ENCODE assay signal across 12 mouse cellular contexts in the genomic region with DNA sequence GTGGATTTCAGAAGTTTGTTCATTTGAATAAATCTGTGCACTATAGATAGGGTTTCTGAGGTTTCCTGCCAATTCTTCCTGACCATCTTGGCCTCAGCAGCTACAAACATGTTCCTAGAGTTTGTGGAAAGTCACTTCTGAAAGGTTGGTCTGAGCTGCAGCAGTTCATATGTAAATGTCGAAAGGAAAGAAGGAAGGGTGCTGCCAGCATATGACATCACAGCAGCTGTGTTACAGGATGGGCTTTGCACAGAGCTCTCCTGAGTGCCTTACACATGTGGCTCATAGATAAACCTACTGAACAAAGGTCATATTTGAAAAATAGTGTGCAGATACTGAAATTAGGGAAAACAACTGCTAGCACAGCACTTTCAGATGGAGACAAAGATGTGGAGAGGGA.
A peak's percentile ranks its signal among the peaks of the same experiment; 100 is the strongest.
DNase-seq lines count a peak whose midpoint lies in the region; ATAC-seq and TF ChIP-seq lines count a peak whose summit lies in the region.
"Had no signal": no experiment of that assay in that cellular context is flagged by ENCODE, and none has a peak within 500 bp of the region (broad histone marks: within the 10 kb centered on the region; RNA-seq: fewer than 3 reads in every experiment).

No protein-coding gene starts in this region.

- no peak for TF ChIP-seq CTCF in liver, adult 2 months (IDR thresholded peaks at IDR 0.05; ENCODE audit: low read depth, low read length)

- no peaks in the 10 kb centered on the region for H3K79me2 ChIP-seq in liver, adult 2 months (ENCODE audit: control insufficient read depth, insufficient read depth, low read length)

- no peaks in the 10 kb centered on the region for H3K36me3 ChIP-seq in liver, adult 2 months (ENCODE audit: control insufficient read depth, insufficient read depth, low read length)
- H3K36me3 ChIP-seq in liver, embryonic 11.5 days (ENCODE audit: control insufficient read depth, insufficient read depth, low read length): no peaks in the 10 kb centered on the region
- H3K36me3 ChIP-seq in ES-E14 (ENCODE audit: control insufficient read depth, insufficient read depth, low read length, poor library complexity, severe bottlenecking): no peaks in the 10 kb centered on the region
- H3K36me3 ChIP-seq in embryonic facial prominence, embryonic 15.5 days: no peaks in the 10 kb centered on the region
- no peaks in the 10 kb centered on the region for H3K36me3 ChIP-seq in kidney, embryonic 16.5 days (ENCODE audit: insufficient read depth, low read length)

- no peak overlapping the region for H3K9ac ChIP-seq in liver, adult 2 months (ENCODE audit: low read depth, low read length)
- no peak overlapping the region for H3K9ac ChIP-seq in liver, embryonic 11.5 days (ENCODE audit: low read depth, low read length)
- H3K9ac ChIP-seq in ES-E14 (ENCODE audit: insufficient read depth, low read depth, low read length, poor library complexity, severe bottlenecking): no peak overlapping the region
- H3K9ac ChIP-seq in embryonic facial prominence, embryonic 15.5 days: no peak overlapping the region
- H3K9ac ChIP-seq in kidney, embryonic 16.5 days (replicated peaks; ENCODE audit: low read length): no peak overlapping the region
- H3K9ac ChIP-seq: hindbrain, embryonic 14.5 days had no signal

- ATAC-seq in liver, embryonic 11.5 days (replicated peaks; ENCODE audit: low FRiP score): no peak
- no peak for ATAC-seq in embryonic facial prominence, embryonic 15.5 days (ENCODE audit: insufficient number of reproducible peaks, low FRiP score, low TSS enrichment, low read depth)
- no peak for ATAC-seq in kidney, embryonic 16.5 days (ENCODE audit: low FRiP score, low TSS enrichment)
- ATAC-seq: activated CD4-positive, CD25-positive, alpha-beta regulatory T cell, adult 4 months had no signal

- H3K4me3 ChIP-seq in liver, adult 2 months (ENCODE audit: insufficient read depth, low read depth, low read length): no peak overlapping the region
- no peak overlapping the region for H3K4me3 ChIP-seq in liver, embryonic 11.5 days (ENCODE audit: low read depth, low read length)
- H3K4me3 ChIP-seq in ES-E14 (ENCODE audit: insufficient read depth in 1 of 2, low read depth in 1 of 2, low read length in 2 of 2, poor library complexity in 1 of 2, severe bottlenecking in 1 of 2): no peak overlapping the region
- H3K4me3 ChIP-seq in embryonic facial prominence, embryonic 15.5 days (replicated peaks): no peak overlapping the region
- no peak overlapping the region for H3K4me3 ChIP-seq in kidney, embryonic 16.5 days (ENCODE audit: low read length)

- no peaks in the 10 kb centered on the region for H3K27me3 ChIP-seq in liver, adult 2 months (ENCODE audit: control insufficient read depth, insufficient read depth, low read length)
- no peaks in the 10 kb centered on the region for H3K27me3 ChIP-seq in liver, embryonic 11.5 days (replicated peaks; ENCODE audit: control insufficient read depth, insufficient read depth, low read length)
- no peaks in the 10 kb centered on the region for H3K27me3 ChIP-seq in embryonic facial prominence, embryonic 15.5 days
- no peaks in the 10 kb centered on the region for H3K27me3 ChIP-seq in kidney, embryonic 16.5 days (ENCODE audit: insufficient read depth, low read length)

- H3K4me1 ChIP-seq in liver, adult 2 months (ENCODE audit: control insufficient read depth, insufficient read depth, low read length): peaks cover 8% of the 10 kb centered on the region; the same call in 1 of the 2 replicates
- no peaks in the 10 kb centered on the region for H3K4me1 ChIP-seq in liver, embryonic 11.5 days (replicated peaks; ENCODE audit: control insufficient read depth, insufficient read depth, low read length)
- H3K4me1 ChIP-seq in ES-E14 (ENCODE audit: control insufficient read depth in 2 of 2, insufficient read depth in 2 of 2, low read length in 2 of 2, poor library complexity in 1 of 2): peaks cover 2% of the 10 kb centered on the region in 2 experiments; a peak in 2 of 4 replicates
- H3K4me1 ChIP-seq in embryonic facial prominence, embryonic 15.5 days: no peaks in the 10 kb centered on the region
- H3K4me1 ChIP-seq in kidney, embryonic 16.5 days (ENCODE audit: insufficient read depth, low read length): no peaks in the 10 kb centered on the region

- H3K27ac ChIP-seq in liver, adult 2 months (replicated peaks; ENCODE audit: insufficient read depth, low read depth, low read length): no peak overlapping the region
- no peak overlapping the region for H3K27ac ChIP-seq in liver, embryonic 11.5 days (ENCODE audit: low read depth, low read length)
- H3K27ac ChIP-seq in ES-E14 (ENCODE audit: insufficient read depth, low read depth, low read length, poor library complexity, severe bottlenecking): no peak overlapping the region
- peak overlapping the region; percentile 25; the same call in 1 of the 2 replicates for H3K27ac ChIP-seq in embryonic facial prominence, embryonic 15.5 days (replicated peaks)
- no peak overlapping the region for H3K27ac ChIP-seq in kidney, embryonic 16.5 days (ENCODE audit: low read length)
- H3K27ac ChIP-seq: hindbrain, embryonic 14.5 days had no signal

- H3K9me3 ChIP-seq in liver, embryonic 11.5 days (ENCODE audit: control insufficient read depth, low read length): no peaks in the 10 kb centered on the region
- H3K9me3 ChIP-seq in ES-E14 (ENCODE audit: control insufficient read depth, insufficient read depth, low read depth, low read length): no peaks in the 10 kb centered on the region
- no peaks in the 10 kb centered on the region for H3K9me3 ChIP-seq in embryonic facial prominence, embryonic 15.5 days (replicated peaks)
- H3K9me3 ChIP-seq in kidney, embryonic 16.5 days (ENCODE audit: low read length): no peaks in the 10 kb centered on the region

- in situ Hi-C loops in ES-E14 (cut with MboI; ENCODE audit: low sequenced_read_pairs in 2 of 2, unreplicated experiment in 2 of 2): no loop called here

- peak; percentile 51 for DNase-seq in liver, adult 2 months (ENCODE audit: extremely low read depth, low read depth, low spot score)
- no peak for DNase-seq in liver, embryonic 11.5 days (ENCODE audit: low spot score)
- DNase-seq in ES-E14 (ENCODE audit: low read depth, low spot score): peak; percentile 15
- peak; percentile 26 for DNase-seq in induced T-regulatory cell, adult 2 months (ENCODE audit: low read depth)
- DNase-seq in ovary, adult 18-20 months (ENCODE audit: low spot score): no peak
- no peak for DNase-seq in left cerebral cortex, adult 9 months (ENCODE audit: low spot score in 2 of 2)
- DNase-seq: cerebellum, adult 11 months; layer of hippocampus, postnatal 36 days had no signal

- no peak for TF ChIP-seq POLR2A in liver, adult 2 months (IDR thresholded peaks at IDR 0.05; ENCODE audit: extremely low read depth, insufficient read depth, low read length)

- WGBS in liver, adult 2 months: 0% methylated on average over 1 of the region's 1 CpGs
- 46% methylated on average over 1 of the region's 1 CpGs for WGBS in liver, embryonic 11.5 days
- WGBS in embryonic facial prominence, embryonic 15.5 days: 49% methylated on average over 1 of the region's 1 CpGs
- 73% methylated on average over 1 of the region's 1 CpGs for WGBS in kidney, embryonic 16.5 days

- no peak overlapping the region for H3K4me2 ChIP-seq in liver, embryonic 11.5 days
- H3K4me2 ChIP-seq in embryonic facial prominence, embryonic 15.5 days (replicated peaks): no peak overlapping the region
- no peak overlapping the region for H3K4me2 ChIP-seq in kidney, embryonic 16.5 days (replicated peaks; ENCODE audit: low read depth, low read length)
- H3K4me2 ChIP-seq: hindbrain, embryonic 14.5 days had no signal

TF ChIP-seq in ES-E14, 5 proteins besides CTCF, POLR2A, EP300 and RAD21:
- TF ChIP-seq HCFC1 (IDR thresholded peaks at IDR 0.05; ENCODE audit: borderline replicate concordance, insufficient read depth, low read length): no peak
- no peak for TF ChIP-seq ZNF384 (IDR thresholded peaks at IDR 0.05; ENCODE audit: low read depth, low read length)
- TF ChIP-seq ZC3H11A (IDR thresholded peaks at IDR 0.05; ENCODE audit: borderline replicate concordance, low read depth, low read length): no peak
- no peak for TF ChIP-seq CHD2 (IDR thresholded peaks at IDR 0.05; ENCODE audit: low read depth, low read length)
- TF ChIP-seq MAFK (IDR thresholded peaks at IDR 0.05; ENCODE audit: insufficient read depth, low read depth, low read length): no peak
TF ChIP-seq in ES-E14: peak in this region for 0.

Comparison
In these comparisons a context has a peak if more than half of its experiments do, and no peak if none do; other contexts are left out.
1. DNase-seq: peak in liver, adult 2 months (single experiment), ES-E14 (single experiment) and induced T-regulatory cell, adult 2 months (single experiment); none in liver, embryonic 11.5 days (single experiment), ovary, adult 18-20 months (single experiment) and left cerebral cortex, adult 9 months (0 of 2).